Mouse (Mus musculus) embryonic facial prominence, embryonic 14.5 days (tissue): ENCODE measurements around the gene Vezf1. TPM values are rescaled to one million over a fixed set of nuclear protein-coding genes. Genes with fewer than 3 reads are reported as not detected.

Experiments used
- ATAC-seq: fragments of 200-750 bp; cut with Nextera tagmentation; 2 replicates; pipeline ENCODE4 v1.8.0; 2017; ENCODE audit warnings: low read depth, moderate number of reproducible peaks, moderate TSS enrichment
- DNase-seq: peaks from one replicate; pipeline ENCODE4 v3.0.0-alpha.2; 2015; ENCODE audit warnings: low spot score
- H3K27ac ChIP-seq: fragments of 300-500 bp; sonication (generic); replicated peaks from 2 replicates; pipeline ENCODE4 v1.5.1; 2014; ENCODE audit warnings: low read depth, mild to moderate bottlenecking, low read length, moderate library complexity
- H3K27me3 ChIP-seq: fragments of 300-500 bp; sonication (generic); replicated peaks from 2 replicates; pipeline ENCODE4 v1.6.1; 2014; ENCODE audit warnings: low read length; ENCODE audit not compliant: control insufficient read depth, insufficient read depth
- H3K36me3 ChIP-seq: fragments of 300-500 bp; sonication (generic); 2 replicates; pipeline ENCODE4 v1.6.1; 2014; ENCODE audit warnings: low read length, mixed read lengths; ENCODE audit not compliant: control insufficient read depth, insufficient read depth
- H3K4me1 ChIP-seq: fragments of 300-500 bp; sonication (generic); 2 replicates; pipeline ENCODE4 v1.6.1; 2014; ENCODE audit warnings: antibody characterized with exemption, low read length; ENCODE audit not compliant: control insufficient read depth, insufficient read depth
- H3K4me2 ChIP-seq: fragments of 300-500 bp; sonication (generic); 2 replicates; pipeline ENCODE4 v1.6.1; 2014; ENCODE audit warnings: low read depth, mild to moderate bottlenecking, low read length, moderate library complexity, mixed read lengths
- H3K4me3 ChIP-seq: fragments of 300-500 bp; sonication (generic); 2 replicates; pipeline ENCODE4 v1.5.1; 2014; ENCODE audit warnings: low read depth, mild to moderate bottlenecking, low read length
- H3K9ac ChIP-seq: fragments of 300-500 bp; sonication (generic); 2 replicates; pipeline ENCODE4 v1.6.1; 2014; ENCODE audit warnings: low read depth, mild to moderate bottlenecking, low read length, moderate library complexity, mixed read lengths
- H3K9me3 ChIP-seq: fragments of 300-500 bp; sonication (generic); 2 replicates; pipeline ENCODE4 v1.6.1; 2016; ENCODE audit warnings: low read length; ENCODE audit not compliant: control insufficient read depth
- WGBS: fragments of 180-500 bp; shearing (Covaris S2); extraction: QIAGEN DNeasy Blood & Tissue Kit; methylation state at CpG from one replicate; pipeline ENCODE4 v1.1.7; 2014; 5-methylcytosine and 5-hydroxymethylcytosine counted together
- polyA plus RNA-seq: library from polyadenylated mRNA; unstranded; fragments of >200 nt; fragmentation: Nextera tagmentation; extraction: Ambion mirVana; gene quantifications from 2 replicates; pipeline ENCODE4 v1.2.1, GENCODE M21; 2014

Gene Vezf1
- polyA plus RNA-seq, 1 experiment from 2014 or later, result 35.3 TPM

- H3K27ac ChIP-seq, result peak overlapping the region; percentile 100
- H3K9me3 ChIP-seq, result no peaks in the 10 kb centered on the region
- DNase-seq, result peak; percentile 72
- H3K9ac ChIP-seq, result peak overlapping the region; percentile 98
- H3K27me3 ChIP-seq, result no peaks in the 10 kb centered on the region
- peak; percentile 66 for ATAC-seq
- under 1% methylated on average over 56 of the region's 76 CpGs for WGBS
- peaks cover 19% of the 10 kb centered on the region for H3K4me1 ChIP-seq
- peak overlapping the region; percentile 83 for H3K4me2 ChIP-seq
- H3K4me3 ChIP-seq, result peak overlapping the region; percentile 93
- peaks cover 38% of the 10 kb centered on the region for H3K36me3 ChIP-seq
Observed at GRCm38 (mm10) chr11:88047871-88048531, 20.1 kb upstream of the Vezf1 start.

GRCm38 (mm10) chr11:88048961-88049670, 19.0 kb upstream of the Vezf1 start:
- H3K4me1 ChIP-seq, result peaks cover 19% of the 10 kb centered on the region
- H3K9me3 ChIP-seq, result no peaks in the 10 kb centered on the region
- WGBS, result 15% methylated on average over 26 of the region's 26 CpGs
- H3K4me2 ChIP-seq, result peak overlapping the region; percentile 83
- ATAC-seq (no peak), DNase-seq (no peak)
- no peaks in the 10 kb centered on the region for H3K27me3 ChIP-seq
- peak overlapping the region; percentile 98 for H3K9ac ChIP-seq
- H3K36me3 ChIP-seq, result peaks cover 46% of the 10 kb centered on the region
- H3K4me3 ChIP-seq, result peak overlapping the region; percentile 93
- 0 out of 2 replicates have a peak overlapping the region, but pooled peaks have one; percentile 100 for H3K27ac ChIP-seq

- Histone ChIP-seq H3K4me1 (peaks cover 19% of the 10 kb centered on the region), H3K27ac (no peak overlapping the region), H3K4me2 (peak overlapping the region; percentile 83), H3K36me3 (peaks cover 47% of the 10 kb centered on the region), H3K4me3 (peak overlapping the region; percentile 93), H3K9me3 (no peaks in the 10 kb centered on the region), H3K27me3 (no peaks in the 10 kb centered on the region), H3K9ac (peak overlapping the region; percentile 98)
- ATAC-seq (no peak), DNase-seq (no peak)
Observed at GRCm38 (mm10) chr11:88049732-88050131, 18.3 kb upstream of the Vezf1 start.

- Histone ChIP-seq H3K4me2 (no peak overlapping the region), H3K4me3 (no peak overlapping the region), H3K4me1 (peaks cover 15% of the 10 kb centered on the region), H3K9ac (no peak overlapping the region), H3K36me3 (peaks cover 47% of the 10 kb centered on the region), H3K27me3 (no peaks in the 10 kb centered on the region), H3K27ac (no peak overlapping the region), H3K9me3 (no peaks in the 10 kb centered on the region)
- DNase-seq (no peak), ATAC-seq (no peak)
- WGBS, result 74% methylated on average over 4 of the region's 4 CpGs
Observed at GRCm38 (mm10) chr11:88052638-88053037, 15.4 kb upstream of the Vezf1 start.

- peaks cover 15% of the 10 kb centered on the region for H3K4me1 ChIP-seq
- no peak overlapping the region for H3K9ac ChIP-seq
- DNase-seq (no peak), ATAC-seq (no peak)
- 57% methylated on average over 3 of the region's 3 CpGs for WGBS
- H3K36me3 ChIP-seq, result peaks cover 43% of the 10 kb centered on the region
- no peaks in the 10 kb centered on the region for H3K9me3 ChIP-seq
- H3K4me3 ChIP-seq, result no peak overlapping the region
- H3K4me2 ChIP-seq, result no peak overlapping the region
- no peaks in the 10 kb centered on the region for H3K27me3 ChIP-seq
- no peak overlapping the region; the same call in 1 of the 2 replicates for H3K27ac ChIP-seq
Observed at GRCm38 (mm10) chr11:88053821-88054220, 14.3 kb upstream of the Vezf1 start.

- H3K9ac ChIP-seq, result no peak overlapping the region
- no peaks in the 10 kb centered on the region for H3K27me3 ChIP-seq
- DNase-seq (peak; percentile 51), ATAC-seq (no peak)
- no peak overlapping the region for H3K4me2 ChIP-seq
- no peak overlapping the region for H3K4me3 ChIP-seq
- H3K4me1 ChIP-seq, result peaks cover 10% of the 10 kb centered on the region
- H3K36me3 ChIP-seq, result peaks cover 36% of the 10 kb centered on the region
- no peaks in the 10 kb centered on the region for H3K9me3 ChIP-seq
- 82% methylated on average over 1 of the region's 1 CpGs for WGBS
- H3K27ac ChIP-seq, result no peak overlapping the region
Observed at GRCm38 (mm10) chr11:88054589-88054988, 13.5 kb upstream of the Vezf1 start.

GRCm38 (mm10) chr11:88055777-88056176, 12.3 kb upstream of the Vezf1 start:
- 88% methylated on average over 2 of the region's 2 CpGs for WGBS
- H3K27ac ChIP-seq, result no peak overlapping the region
- no peaks in the 10 kb centered on the region for H3K9me3 ChIP-seq
- H3K4me3 ChIP-seq, result no peak overlapping the region
- peaks cover 26% of the 10 kb centered on the region for H3K36me3 ChIP-seq
- ATAC-seq (no peak), DNase-seq (no peak)
- no peak overlapping the region for H3K9ac ChIP-seq
- no peak overlapping the region for H3K4me2 ChIP-seq
- H3K27me3 ChIP-seq, result no peaks in the 10 kb centered on the region
- 0 out of 2 replicates have a peak, but pooled peaks cover 1% of the 10 kb centered on the region for H3K4me1 ChIP-seq

- ATAC-seq (no peak), DNase-seq (no peak)
- Histone ChIP-seq H3K9me3 (no peaks in the 10 kb centered on the region), H3K27ac (no peak overlapping the region), H3K27me3 (no peaks in the 10 kb centered on the region), H3K4me3 (no peak overlapping the region), H3K4me1 (no peaks in the 10 kb centered on the region), H3K36me3 (peaks cover 10% of the 10 kb centered on the region), H3K4me2 (no peak overlapping the region), H3K9ac (no peak overlapping the region)
- WGBS, result 68% methylated on average over 2 of the region's 2 CpGs
Observed at GRCm38 (mm10) chr11:88057788-88058187, 10.3 kb upstream of the Vezf1 start.
